Mouse (Mus musculus) CH12.LX (cell line): ENCODE data around the gene Postn. TPM values are rescaled to one million over a fixed set of nuclear protein-coding genes. Genes with fewer than 3 reads are reported as not detected.

Experiments used
- DNase-seq: peaks from one replicate; pipeline ENCODE4 v3.0.0-alpha.2; 2013; ENCODE audit errors: extremely low read depth
- H3K27ac ChIP-seq: 2 replicates; pipeline ENCODE4 v1.5.1; 2012; ENCODE audit warnings: low read depth, mild to moderate bottlenecking, control low read depth, moderate library complexity; ENCODE audit not compliant: insufficient read depth
- H3K27me3 ChIP-seq: replicated peaks from 2 replicates; pipeline ENCODE3; 2012; ENCODE audit warnings: inconsistent platforms
- H3K36me3 ChIP-seq, 2 experiments: replicated peaks in 1 of 2; 2 replicates each; pipeline versions ENCODE3 to v1.6.1; 2012; ENCODE audit warnings: inconsistent platforms in 1 of 2, low read length in 1 of 2, mild to moderate bottlenecking in 1 of 2, mixed read lengths in 1 of 2, moderate library complexity in 1 of 2; ENCODE audit not compliant: control insufficient read depth in 1 of 2, insufficient read depth in 1 of 2
- H3K4me1 ChIP-seq, 2 experiments: 2 replicates each; pipeline ENCODE4 v1.6.1; 2012; ENCODE audit warnings: inconsistent platforms in 1 of 2, moderate library complexity in 1 of 2; ENCODE audit not compliant: insufficient read depth in 2 of 2, control insufficient read depth in 1 of 2
- H3K4me2 ChIP-seq: 2 replicates; pipeline ENCODE4 v1.6.1; 2012; ENCODE audit warnings: low read depth, mild to moderate bottlenecking, control low read depth; ENCODE audit not compliant: poor library complexity, insufficient read depth, severe bottlenecking
- H3K4me3 ChIP-seq, 3 experiments: fragments of 150-350 bp in 1 of 3; sonication (generic) in 1 of 3; replicated peaks in 1 of 3; 2 replicates each; pipeline versions ENCODE3 to v1.5.1; 2011 to 2012; ENCODE audit warnings: low read depth in 2 of 3, low read length in 2 of 3, mild to moderate bottlenecking in 2 of 3, moderate library complexity in 2 of 3, control low read depth in 1 of 3, improper control_type of control experiment in 1 of 3, inconsistent platforms in 1 of 3, mixed read lengths in 1 of 3; ENCODE audit not compliant: poor library complexity in 1 of 3
- H3K79me2 ChIP-seq: replicated peaks from 2 replicates; pipeline ENCODE4 v1.6.1; 2012; ENCODE audit warnings: mild to moderate bottlenecking, moderate library complexity; ENCODE audit not compliant: control insufficient read depth, poor library complexity, insufficient read depth, severe bottlenecking; ENCODE audit errors: extremely low read depth
- H3K9ac ChIP-seq: 2 replicates; pipeline ENCODE4 v1.6.1; 2012; ENCODE audit warnings: low read depth, mild to moderate bottlenecking, control low read depth, moderate library complexity; ENCODE audit not compliant: insufficient read depth
- H3K9me3 ChIP-seq: replicated peaks from 2 replicates; pipeline ENCODE3; 2012; ENCODE audit warnings: low read length, inconsistent platforms, mixed read lengths
- CHD1 ChIP-seq: IDR thresholded peaks from 2 replicates; pipeline ENCODE4 v1.6.1; 2012; ENCODE audit warnings: low read depth, low read length, improper control_type of control experiment, inconsistent platforms
- CHD2 ChIP-seq: IDR thresholded peaks from 2 replicates; pipeline ENCODE4 v1.6.1; 2011; ENCODE audit warnings: low read length, improper control_type of control experiment
- ETS1 ChIP-seq: conservative IDR thresholded peaks from 2 replicates; pipeline ENCODE4 v1.6.1; 2012; ENCODE audit warnings: low read depth, mild to moderate bottlenecking, inconsistent platforms, low read length, improper control_type of control experiment, moderate library complexity
- JUN ChIP-seq: IDR thresholded peaks from 2 replicates; pipeline ENCODE4 v1.6.1; 2011; ENCODE audit warnings: low read depth, mild to moderate bottlenecking, low read length, improper control_type of control experiment, moderate library complexity; ENCODE audit not compliant: insufficient read depth
- JUND ChIP-seq: conservative IDR thresholded peaks from 2 replicates; pipeline ENCODE4 v1.6.1; 2011; ENCODE audit warnings: low read depth, low read length, improper control_type of control experiment
- MAFK ChIP-seq: IDR thresholded peaks from 2 replicates; pipeline ENCODE4 v1.6.1; 2011; ENCODE audit warnings: low read length, improper control_type of control experiment; ENCODE audit not compliant: insufficient replicate concordance
- MAX ChIP-seq: IDR thresholded peaks from 2 replicates; pipeline ENCODE4 v1.6.1; 2011; ENCODE audit warnings: low read length, improper control_type of control experiment
- MAZ ChIP-seq: IDR thresholded peaks from 2 replicates; pipeline ENCODE4 v1.6.1; 2012; ENCODE audit warnings: low read depth, mild to moderate bottlenecking, inconsistent platforms, low read length, improper control_type of control experiment, moderate library complexity
- MEF2A ChIP-seq: IDR thresholded peaks from 2 replicates; pipeline ENCODE4 v1.6.1; 2014; ENCODE audit warnings: low read depth, mild to moderate bottlenecking, inconsistent platforms, low read length, improper control_type of control experiment, borderline replicate concordance
- MXI1 ChIP-seq: IDR thresholded peaks from 2 replicates; pipeline ENCODE4 v1.6.1; 2011; ENCODE audit warnings: mild to moderate bottlenecking, low read depth, low read length, improper control_type of control experiment
- NELFE ChIP-seq: IDR thresholded peaks from 2 replicates; pipeline ENCODE4 v1.6.1; 2011; ENCODE audit warnings: low read depth, low read length, improper control_type of control experiment
- NRF1 ChIP-seq: IDR thresholded peaks from 2 replicates; pipeline ENCODE4 v1.6.1; 2014; ENCODE audit warnings: low read depth, mild to moderate bottlenecking, inconsistent platforms, low read length, improper control_type of control experiment, moderate library complexity
- POLR2A ChIP-seq: IDR thresholded peaks from 2 replicates; pipeline ENCODE4 v1.6.1; 2011; ENCODE audit warnings: low read depth, mild to moderate bottlenecking, improper control_type of control experiment, low read length
- SIN3A ChIP-seq: IDR thresholded peaks from 2 replicates; pipeline ENCODE4 v1.6.1; 2012; ENCODE audit warnings: low read length, improper control_type of control experiment, inconsistent platforms
- UBTF ChIP-seq: IDR thresholded peaks from 2 replicates; pipeline ENCODE4 v1.6.1; 2012; ENCODE audit warnings: low read depth, mild to moderate bottlenecking, inconsistent platforms, low read length, improper control_type of control experiment, moderate library complexity
- USF1 ChIP-seq: IDR thresholded peaks from 2 replicates; pipeline ENCODE4 v1.6.1; 2014; ENCODE audit warnings: low read depth, mild to moderate bottlenecking, inconsistent platforms, low read length, improper control_type of control experiment
- USF2 ChIP-seq: conservative IDR thresholded peaks from 2 replicates; pipeline ENCODE4 v1.6.1; 2011; ENCODE audit warnings: low read depth, low read length, improper control_type of control experiment
- ZC3H11A ChIP-seq: IDR thresholded peaks from 2 replicates; pipeline ENCODE4 v1.6.1; 2012; ENCODE audit warnings: low read depth, mild to moderate bottlenecking, inconsistent platforms, low read length, improper control_type of control experiment
- ZKSCAN1 ChIP-seq: IDR thresholded peaks from 2 replicates; pipeline ENCODE4 v1.6.1; 2012; ENCODE audit warnings: low read depth, inconsistent platforms, low read length, improper control_type of control experiment, borderline replicate concordance
- dilution Hi-C: fragments of 300-500 bp; cut with MboI; formaldehyde crosslinking; loops from 2 replicates; pipeline ENCODE4 v1.14.3; 2020; ENCODE audit warnings: low sequenced_read_pairs; ENCODE audit not compliant: extremely low pct_unique_long_range_greater_than_20kb, extremely low pct_ligation_motif_present
- in situ Hi-C: fragments of 300-500 bp; cut with MboI; formaldehyde crosslinking; loops from 3 replicates; pipeline ENCODE4 v1.14.3; 2019; ENCODE audit warnings: low sequenced_read_pairs, low pct_ligation_motif_present, low pct_unique_long_range_greater_than_20kb, mixed read lengths
- polyA plus RNA-seq: library from polyadenylated mRNA; unstranded; fragments of >175 nt; gene quantifications from 2 replicates; pipeline ENCODE4 v1.2.1, GENCODE M21; 2012; ENCODE audit warnings: low read depth; ENCODE audit not compliant: insufficient read length
- total RNA-seq, 2 experiments: library from RNA; depleted of rRNA; stranded (reverse); fragments of 300-350 nt in 1 of 2; fragments of >200 nt in 1 of 2; gene quantifications; 2 replicates each; pipeline ENCODE4 v1.2.3; 2012 to 2014

The Postn gene
- total and polyA plus RNA-seq, 3 experiments: 0.59 to 2.6 (median 2.3) TPM

GRCm38 (mm10) chr3:54378135-54378534, 17.2 kb downstream of the Postn start:
- no peak overlapping the region for H3K4me3 ChIP-seq
- no peaks in the 10 kb centered on the region for H3K36me3 ChIP-seq
- no peak overlapping the region for H3K4me2 ChIP-seq
- dilution Hi-C loops (no loop called here), in situ Hi-C loops (no loop called here)
- no peaks in the 10 kb centered on the region for H3K9me3 ChIP-seq
- H3K9ac ChIP-seq: no peak overlapping the region
- TF ChIP-seq MXI1: no peak
- no peak for TF ChIP-seq MAX
- no peak for TF ChIP-seq USF2
- no peak for TF ChIP-seq UBTF
- no peak for TF ChIP-seq ZKSCAN1
- TF ChIP-seq USF1: no peak
- TF ChIP-seq CHD2: no peak
- TF ChIP-seq JUN: no peak
- no peak for TF ChIP-seq MAZ
- no peak for TF ChIP-seq JUND
- TF ChIP-seq SIN3A: no peak
- no peak for TF ChIP-seq NRF1
- TF ChIP-seq CHD1: no peak
- TF ChIP-seq ETS1: no peak
- no peak for TF ChIP-seq MEF2A
- TF ChIP-seq POLR2A: no peak
- no peak for TF ChIP-seq NELFE
- no peak overlapping the region for H3K27ac ChIP-seq
- no peak for DNase-seq
- peaks cover 0 to 16% of the 10 kb centered on the region in 2 experiments; a peak in 2 of 4 replicates for H3K4me1 ChIP-seq
- H3K79me2 ChIP-seq: no peaks in the 10 kb centered on the region
- no peaks in the 10 kb centered on the region for H3K27me3 ChIP-seq

GRCm38 (mm10) chr3:54379981-54380380, 19.1 kb downstream of the Postn start:
- Histone ChIP-seq H3K4me1 (peaks cover 0 to 12% of the 10 kb centered on the region in 2 experiments; a peak in 2 of 4 replicates), H3K79me2 (no peaks in the 10 kb centered on the region), H3K9ac (no peak overlapping the region), H3K36me3 (no peaks in the 10 kb centered on the region), H3K27me3 (no peaks in the 10 kb centered on the region), H3K4me2 (no peak overlapping the region), H3K4me3 (no peak overlapping the region), H3K9me3 (no peaks in the 10 kb centered on the region), H3K27ac (no peak overlapping the region)
- in situ Hi-C loops (no loop called here), dilution Hi-C loops (no loop called here)
- no peak for DNase-seq
- TF ChIP-seq ZC3H11A (no peak), MAFK (0 out of 2 replicates have a peak, but pooled peaks have one; percentile 18)
